Mouse (Mus musculus) neural tube, embryonic 15.5 days (tissue): ENCODE data around the gene Cfap74. TPM values are rescaled to one million over a fixed set of nuclear protein-coding genes. Genes with fewer than 3 reads are reported as not detected.

Experiments
- ATAC-seq: fragments of 200-750 bp; cut with Nextera tagmentation; 2 replicates; pipeline ENCODE4 v1.8.0; 2017; ENCODE audit warnings: mild to moderate bottlenecking, moderate TSS enrichment, moderate library complexity; ENCODE audit not compliant: low FRiP score
- H3K27ac ChIP-seq: fragments of 300-500 bp; sonication (generic); replicated peaks from 2 replicates; pipeline ENCODE4 v1.5.1; 2015; ENCODE audit warnings: mild to moderate bottlenecking, inconsistent platforms
- H3K27me3 ChIP-seq: fragments of 300-500 bp; sonication (generic); replicated peaks from 2 replicates; pipeline ENCODE4 v1.6.1; 2015; ENCODE audit warnings: inconsistent platforms
- H3K36me3 ChIP-seq: fragments of 300-500 bp; sonication (generic); 2 replicates; pipeline ENCODE4 v1.6.1; 2015; ENCODE audit warnings: inconsistent platforms
- H3K4me1 ChIP-seq: fragments of 300-500 bp; sonication (generic); 2 replicates; pipeline ENCODE4 v1.6.1; 2015; ENCODE audit warnings: inconsistent platforms
- H3K4me2 ChIP-seq: fragments of 300-500 bp; sonication (generic); 2 replicates; pipeline ENCODE4 v1.6.1; 2015; ENCODE audit warnings: inconsistent platforms, mild to moderate bottlenecking, moderate library complexity
- H3K4me3 ChIP-seq: fragments of 300-500 bp; sonication (generic); replicated peaks from 2 replicates; pipeline ENCODE4 v1.5.1; 2015; ENCODE audit warnings: mild to moderate bottlenecking, inconsistent platforms
- H3K9ac ChIP-seq: fragments of 300-500 bp; sonication (generic); replicated peaks from 2 replicates; pipeline ENCODE4 v1.6.1; 2015; ENCODE audit warnings: mild to moderate bottlenecking, inconsistent platforms
- H3K9me3 ChIP-seq: fragments of 300-500 bp; sonication (generic); replicated peaks from 2 replicates; pipeline ENCODE4 v1.6.1; 2016; ENCODE audit warnings: inconsistent platforms
- WGBS: fragments of 180-500 bp; shearing (Covaris S2); methylation state at CpG from one replicate; pipeline ENCODE4 v1.1.7; 2015; ENCODE audit warnings: mixed read lengths; 5-methylcytosine and 5-hydroxymethylcytosine counted together
- polyA plus RNA-seq: library from polyadenylated mRNA; unstranded; fragments of >200 nt; fragmentation: Nextera tagmentation; extraction: Ambion mirVana; gene quantifications from 2 replicates; pipeline ENCODE4 v1.2.1, GENCODE M21; 2015

Cfap74 gene
- polyA plus RNA-seq, 1 experiment from 2014 or later = 4.4 TPM

DNA sequence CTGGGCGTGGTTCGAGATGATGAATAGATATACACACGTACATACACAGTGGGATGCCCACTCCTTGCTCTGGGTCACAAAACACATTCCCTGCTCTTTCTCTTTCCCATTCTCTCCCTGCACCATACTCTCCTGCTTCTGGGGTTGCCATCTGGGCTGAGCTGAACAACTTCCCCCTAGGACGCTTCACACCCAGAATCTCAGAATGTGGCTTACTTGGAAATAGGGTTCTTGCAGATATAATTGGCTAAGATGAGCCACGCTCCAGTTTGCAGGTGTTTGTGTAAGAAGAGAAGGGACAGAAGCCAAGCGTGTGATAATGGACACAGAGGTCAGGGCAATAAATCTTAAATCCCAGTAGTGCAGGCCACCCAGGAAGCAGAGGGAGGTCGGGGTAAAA, 27.0 kb upstream of the Cfap74 start:
- ATAC-seq = no peak
- WGBS = 27% methylated on average over 7 of the region's 7 CpGs

DNA sequence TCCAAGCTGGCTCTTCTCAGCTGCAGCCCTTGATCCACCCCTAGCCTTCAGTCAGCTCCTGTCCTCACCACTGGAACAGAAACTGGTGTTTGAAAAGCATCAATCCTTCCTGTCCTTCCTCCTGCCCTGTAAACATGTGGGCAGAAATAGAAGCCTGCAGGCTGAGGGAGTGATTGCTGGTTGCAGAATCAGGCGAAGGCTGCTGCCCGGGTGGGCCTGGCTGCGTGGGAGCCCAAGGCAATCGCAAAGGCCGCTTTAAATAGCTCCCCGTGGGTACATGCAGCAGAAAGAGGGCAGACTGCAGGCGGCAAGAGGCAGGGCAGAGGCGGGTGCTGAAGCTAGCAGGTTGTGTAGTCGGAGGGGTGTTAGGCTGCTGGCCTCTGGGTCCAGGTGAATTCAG, 26.2 kb upstream of the Cfap74 start:
- H3K4me3 ChIP-seq = no peak overlapping the region
- H3K36me3 ChIP-seq = no peaks in the 10 kb centered on the region
- peaks cover 3% of the 10 kb centered on the region; the same call in 1 of the 2 replicates for H3K4me1 ChIP-seq
- H3K27ac ChIP-seq = no peak overlapping the region
- H3K9me3 ChIP-seq = no peaks in the 10 kb centered on the region
- no peak for ATAC-seq
- 18% methylated on average over 9 of the region's 9 CpGs for WGBS
- H3K9ac ChIP-seq = no peak overlapping the region
- no peak overlapping the region for H3K4me2 ChIP-seq
- peaks cover 6% of the 10 kb centered on the region; the same call in 1 of the 2 replicates for H3K27me3 ChIP-seq

More for the DNA sequence above, 27.0 kb upstream of the Cfap74 start:
- Histone ChIP-seq H3K9me3 (no peaks in the 10 kb centered on the region), H3K4me3 (no peak overlapping the region), H3K4me1 (peaks cover 3% of the 10 kb centered on the region; the same call in 1 of the 2 replicates), H3K36me3 (no peaks in the 10 kb centered on the region), H3K9ac (no peak overlapping the region), H3K4me2 (no peak overlapping the region), H3K27me3 (peaks cover 6% of the 10 kb centered on the region; the same call in 1 of the 2 replicates), H3K27ac (no peak overlapping the region)

DNA sequence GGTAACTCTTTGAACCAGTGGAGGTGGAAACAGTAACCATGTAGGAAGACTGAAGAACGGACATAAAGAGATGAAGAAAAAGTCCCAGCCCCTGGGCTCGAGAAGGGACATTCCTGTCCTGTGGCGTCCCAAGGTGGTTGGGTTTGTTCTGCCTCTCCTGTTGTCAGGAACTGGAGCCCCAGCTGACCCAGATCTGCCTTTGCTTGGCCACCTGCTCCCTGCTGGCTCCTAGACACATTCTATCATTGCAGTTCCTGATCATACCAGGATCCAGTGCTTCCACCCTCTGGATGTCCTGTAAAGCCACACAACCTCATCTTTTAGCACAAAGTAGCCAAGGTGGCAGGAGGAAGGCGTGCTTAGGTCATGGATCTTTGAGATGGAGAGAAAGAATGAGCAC, 25.7 kb upstream of the Cfap74 start:
- no peaks in the 10 kb centered on the region for H3K9me3 ChIP-seq
- H3K4me3 ChIP-seq = no peak overlapping the region
- 92% methylated on average over 4 of the region's 4 CpGs for WGBS
- no peak overlapping the region for H3K4me2 ChIP-seq
- no peaks in the 10 kb centered on the region for H3K36me3 ChIP-seq
- ATAC-seq = no peak
- no peak overlapping the region for H3K27ac ChIP-seq
- peaks cover 3% of the 10 kb centered on the region; the same call in 1 of the 2 replicates for H3K4me1 ChIP-seq
- H3K9ac ChIP-seq = no peak overlapping the region
- H3K27me3 ChIP-seq = peaks cover 4% of the 10 kb centered on the region; the same call in 1 of the 2 replicates

DNA sequence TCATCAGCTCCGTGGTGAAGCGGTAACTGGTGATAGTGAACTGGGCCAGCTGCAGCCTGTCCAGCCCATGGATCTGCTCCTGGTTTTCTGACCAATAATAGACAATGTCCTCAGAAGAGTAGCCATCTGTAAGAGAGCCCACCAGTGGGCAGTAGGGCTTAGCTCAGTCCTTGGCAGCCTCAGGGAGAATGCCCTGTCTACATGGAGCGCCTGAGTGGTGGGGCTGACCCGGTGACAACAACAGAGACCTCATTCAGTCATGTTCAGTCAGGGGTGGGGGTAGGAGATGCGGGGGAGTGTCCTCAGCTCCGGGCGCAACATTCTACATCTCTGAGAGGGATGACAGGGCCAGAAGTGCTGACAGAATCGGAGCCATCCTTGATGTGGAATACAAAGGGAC, 21.8 kb upstream of the Cfap74 start:
- WGBS = 91% methylated on average over 8 of the region's 8 CpGs
- Histone ChIP-seq H3K9ac (no peak overlapping the region), H3K27me3 (no peaks in the 10 kb centered on the region), H3K27ac (no peak overlapping the region), H3K4me3 (no peak overlapping the region), H3K4me1 (peaks cover 3% of the 10 kb centered on the region; the same call in 1 of the 2 replicates), H3K4me2 (no peak overlapping the region), H3K9me3 (no peaks in the 10 kb centered on the region), H3K36me3 (no peaks in the 10 kb centered on the region)
- no peak for ATAC-seq

DNA sequence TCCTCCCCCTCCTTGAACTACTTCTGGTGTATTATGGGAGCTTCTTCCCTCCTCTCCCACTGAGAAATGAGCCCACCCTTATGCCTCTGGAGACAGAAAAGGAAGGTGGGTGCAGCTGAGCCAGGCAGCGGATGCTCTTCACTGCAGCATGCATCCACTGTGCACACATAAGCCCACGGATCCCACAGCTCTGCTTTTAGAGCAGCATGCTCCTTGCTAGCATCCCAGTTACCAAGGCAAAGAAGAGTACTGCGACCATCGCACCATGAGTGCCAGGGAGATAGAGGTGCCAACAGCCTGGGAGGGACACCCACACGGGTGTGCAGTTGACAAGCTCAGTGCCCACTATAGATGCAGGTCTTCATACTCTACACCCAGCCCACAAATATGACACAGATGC, 13.5 kb upstream of the Cfap74 start:
- 88% methylated on average over 5 of the region's 5 CpGs for WGBS
- H3K27me3 ChIP-seq = peaks cover 49% of the 10 kb centered on the region
- no peak for ATAC-seq

DNA sequence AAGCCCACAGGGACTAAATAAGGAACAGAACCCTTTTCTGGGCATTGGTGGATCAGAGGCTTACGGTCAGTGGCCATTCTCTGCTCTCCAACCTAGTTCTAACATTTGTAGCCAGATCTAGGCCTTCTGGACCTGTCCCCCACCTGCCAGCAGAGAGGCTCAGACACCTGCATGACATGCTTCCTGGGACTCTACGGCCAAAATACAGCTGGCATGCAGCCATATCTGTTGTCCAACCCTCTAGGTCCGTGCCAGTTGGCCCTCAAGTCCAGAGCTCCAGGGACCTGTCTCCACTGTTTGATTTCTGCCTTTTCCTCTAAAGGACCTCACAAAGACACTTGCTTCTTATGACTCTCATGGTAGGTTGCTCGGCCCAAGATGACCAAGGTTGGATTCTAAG, 12.2 kb upstream of the Cfap74 start:
- Histone ChIP-seq H3K36me3 (no peaks in the 10 kb centered on the region), H3K4me2 (no peak overlapping the region), H3K4me1 (peaks cover 7% of the 10 kb centered on the region), H3K9ac (no peak overlapping the region), H3K4me3 (no peak overlapping the region), H3K27me3 (peaks cover 53% of the 10 kb centered on the region), H3K27ac (no peak overlapping the region), H3K9me3 (no peaks in the 10 kb centered on the region)
- 86% methylated on average over 4 of the region's 4 CpGs for WGBS
- ATAC-seq = no peak

More for the DNA sequence above, 13.5 kb upstream of the Cfap74 start:
- Histone ChIP-seq H3K36me3 (no peaks in the 10 kb centered on the region), H3K9me3 (no peaks in the 10 kb centered on the region), H3K4me2 (no peak overlapping the region), H3K4me3 (no peak overlapping the region), H3K9ac (no peak overlapping the region), H3K4me1 (peaks cover 7% of the 10 kb centered on the region), H3K27ac (no peak overlapping the region)

DNA sequence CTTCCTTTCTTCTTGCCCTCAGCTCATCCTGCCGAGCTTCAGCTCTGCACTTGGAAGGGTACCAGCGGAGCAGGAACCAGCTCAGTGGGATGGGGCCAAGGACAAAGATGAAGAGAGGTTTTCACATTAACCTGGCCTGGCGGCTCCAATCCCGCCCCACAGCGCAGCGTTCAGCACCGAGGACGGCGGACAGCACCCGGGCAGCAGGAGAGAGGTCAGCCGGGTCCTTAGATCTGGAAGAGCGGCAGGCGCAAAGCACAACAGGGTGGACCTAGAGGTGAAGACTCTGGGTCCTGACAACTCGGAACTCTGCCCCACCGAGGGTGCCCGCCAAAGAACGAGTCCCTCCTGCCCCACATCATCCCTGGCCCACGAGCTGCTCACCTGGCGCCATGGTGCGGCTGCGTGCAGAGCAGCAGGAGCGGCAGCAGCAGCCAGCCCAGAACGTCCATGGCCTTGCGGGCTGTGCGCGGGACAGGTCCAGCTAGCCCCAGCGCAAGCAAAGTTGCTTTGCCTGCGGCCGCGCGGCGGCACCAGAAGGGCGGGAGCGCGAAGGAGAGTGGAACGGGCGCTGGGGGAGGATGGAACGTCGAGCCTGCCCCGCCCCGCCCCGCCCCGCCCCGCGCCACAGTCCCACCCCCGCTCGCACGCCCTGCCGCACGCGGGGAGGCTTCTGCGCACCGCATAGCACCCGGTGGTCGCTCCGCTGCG, 11.3 kb upstream of the Cfap74 start, which contains the start of gene Gabrd:
Gabrd (minus strand) TSS at position 602 of the 711 bp plus-strand sequence.
- Histone ChIP-seq H3K9me3 (no peaks in the 10 kb centered on the region), H3K4me1 (peaks cover 7% of the 10 kb centered on the region), H3K36me3 (no peaks in the 10 kb centered on the region), H3K27me3 (peaks cover 53% of the 10 kb centered on the region), H3K4me3 (peak within 1 kb of the TSS; percentile 43), H3K9ac (peak within 1 kb of the TSS; percentile 24; the same call in 1 of the 2 replicates), H3K27ac (no peak within 1 kb of the TSS), H3K4me2 (peak within 1 kb of the TSS; percentile 80)
- under 1% methylated on average over 53 of the region's 57 CpGs for WGBS
- ATAC-seq = peak; percentile 35; the same call in 1 of the 2 replicates

DNA sequence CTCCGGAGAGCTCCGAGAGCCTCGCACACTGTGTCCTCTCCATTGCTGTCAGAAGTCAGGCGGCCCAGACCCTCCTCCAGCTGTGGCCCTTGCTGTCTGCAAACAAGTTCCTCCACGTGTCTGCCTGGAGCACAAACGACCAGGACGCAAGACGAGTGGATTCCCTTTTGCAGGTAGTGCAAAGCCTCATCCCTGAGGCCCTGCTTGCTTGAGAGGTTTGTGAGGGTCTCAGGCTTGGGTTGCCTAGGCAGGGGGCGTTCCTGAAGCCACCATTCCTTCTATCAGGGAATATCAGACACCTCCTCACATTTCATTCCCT, 10.8 kb upstream of the Cfap74 start:
- H3K9ac ChIP-seq = no peak overlapping the region
- peaks cover 53% of the 10 kb centered on the region for H3K27me3 ChIP-seq
- peaks cover 7% of the 10 kb centered on the region for H3K4me1 ChIP-seq
- no peak overlapping the region for H3K27ac ChIP-seq
- 4% methylated on average over 9 of the region's 9 CpGs for WGBS
- no peaks in the 10 kb centered on the region for H3K9me3 ChIP-seq
- peak overlapping the region; percentile 80 for H3K4me2 ChIP-seq
- H3K36me3 ChIP-seq = no peaks in the 10 kb centered on the region
- peak overlapping the region; percentile 43 for H3K4me3 ChIP-seq
- ATAC-seq = no peak

DNA sequence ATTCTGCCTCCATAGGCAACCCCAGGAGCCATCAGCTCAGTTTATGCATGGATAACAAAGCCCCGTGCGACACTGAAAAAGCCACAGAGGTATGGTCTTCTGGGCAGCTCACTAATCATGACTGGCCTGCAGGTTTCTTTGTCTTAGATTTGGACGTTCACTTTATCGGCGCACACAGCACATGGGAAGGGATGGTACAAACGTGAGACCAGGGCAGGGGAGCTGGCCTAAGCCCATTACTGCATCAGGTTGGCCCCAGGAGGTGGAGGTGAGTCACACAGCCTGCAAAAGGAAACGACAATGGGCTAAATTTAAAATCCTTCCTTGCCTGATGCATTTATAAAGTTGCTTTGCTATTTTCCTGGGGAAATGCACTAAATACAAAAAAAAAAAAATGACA, 7.9 kb upstream of the Cfap74 start:
- Histone ChIP-seq H3K27me3 (peaks cover 36% of the 10 kb centered on the region), H3K4me1 (peaks cover 7% of the 10 kb centered on the region), H3K36me3 (no peaks in the 10 kb centered on the region), H3K27ac (no peak overlapping the region), H3K4me3 (no peak overlapping the region), H3K9me3 (no peaks in the 10 kb centered on the region), H3K4me2 (no peak overlapping the region), H3K9ac (no peak overlapping the region)
- WGBS = 74% methylated on average over 7 of the region's 7 CpGs
- ATAC-seq = no peak

DNA sequence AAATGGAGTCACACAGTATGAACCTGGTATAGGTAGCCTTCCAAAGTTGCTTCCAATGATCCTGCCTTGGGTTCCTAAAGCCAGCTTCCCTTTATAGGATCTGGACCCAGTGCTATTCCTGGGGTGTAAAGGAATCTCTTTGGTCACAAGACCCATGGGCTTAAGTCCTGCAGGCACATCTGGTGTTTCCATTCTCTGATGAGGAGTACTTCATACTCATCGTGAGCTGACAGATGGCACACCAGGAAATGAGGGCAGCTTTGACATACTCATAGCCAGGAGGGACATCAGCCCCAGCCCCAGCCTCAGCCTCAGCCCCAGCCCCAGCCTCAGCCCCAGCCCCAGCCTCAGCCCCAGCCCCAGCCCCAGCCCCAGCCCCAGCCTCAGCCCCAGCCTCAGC, 6.5 kb upstream of the Cfap74 start:
- Histone ChIP-seq H3K9ac (no peak overlapping the region), H3K4me1 (peaks cover 5% of the 10 kb centered on the region), H3K4me2 (no peak overlapping the region), H3K27ac (no peak overlapping the region), H3K9me3 (no peaks in the 10 kb centered on the region), H3K4me3 (no peak overlapping the region), H3K27me3 (peaks cover 23% of the 10 kb centered on the region), H3K36me3 (no peaks in the 10 kb centered on the region)
- no peak for ATAC-seq
- 42% methylated on average over 1 of the region's 1 CpGs for WGBS

DNA sequence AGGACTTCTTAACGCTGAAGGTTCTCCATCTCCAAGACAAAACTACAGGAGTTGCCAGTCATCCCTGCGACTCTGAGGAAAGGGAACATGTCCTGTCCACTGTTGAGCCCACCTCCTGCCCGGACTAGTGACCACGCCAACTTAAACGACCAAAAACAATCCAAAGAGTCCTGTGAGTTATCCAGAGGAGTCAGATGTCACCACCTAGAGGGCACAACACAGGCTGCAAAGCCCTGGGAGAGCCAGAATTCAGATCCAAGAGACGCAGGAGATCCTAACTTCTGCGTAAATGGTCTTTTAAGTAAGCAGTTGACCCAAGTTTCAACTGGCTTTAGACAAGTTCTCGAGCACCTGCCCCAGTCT, 314 bp upstream of the Cfap74 start:
- Histone ChIP-seq H3K36me3 (no peaks in the 10 kb centered on the region), H3K4me1 (peaks cover 10% of the 10 kb centered on the region; the same call in 1 of the 2 replicates), H3K4me3 (peak overlapping the region; percentile 58), H3K9me3 (no peaks in the 10 kb centered on the region), H3K9ac (peak overlapping the region; percentile 33), H3K4me2 (peak overlapping the region; percentile 76), H3K27ac (peak overlapping the region; percentile 70), H3K27me3 (no peaks in the 10 kb centered on the region)
- 4% methylated on average over 8 of the region's 8 CpGs for WGBS
- ATAC-seq = peak; percentile 62

DNA sequence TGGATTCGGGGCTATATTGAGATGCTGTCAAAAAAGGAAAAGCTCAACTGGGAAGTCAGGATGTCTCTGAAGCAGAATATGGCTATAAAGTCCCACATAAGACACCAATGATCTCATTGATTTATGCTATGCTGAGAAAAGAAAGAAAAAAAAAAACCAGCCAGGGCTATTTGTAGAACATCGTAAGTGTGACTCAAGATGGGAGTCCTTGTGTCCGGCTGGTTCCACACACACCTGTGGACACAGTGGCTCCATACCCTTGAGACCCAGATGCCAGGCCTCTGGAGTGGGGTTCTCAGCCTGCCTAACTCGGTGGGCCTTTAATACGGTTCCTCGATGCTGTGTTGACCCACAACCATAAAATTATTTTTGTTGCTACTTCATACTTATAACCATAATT, 3.1 kb downstream of the Cfap74 start:
- Histone ChIP-seq H3K9ac (no peak overlapping the region), H3K4me1 (peaks cover 10% of the 10 kb centered on the region; the same call in 1 of the 2 replicates), H3K4me2 (no peak overlapping the region), H3K4me3 (no peak overlapping the region), H3K36me3 (no peaks in the 10 kb centered on the region), H3K27me3 (no peaks in the 10 kb centered on the region), H3K27ac (no peak overlapping the region), H3K9me3 (no peaks in the 10 kb centered on the region)
- no peak for ATAC-seq
- WGBS = 90% methylated on average over 6 of the region's 6 CpGs
